Mouse (Mus musculus): Measurements from ENCODE around the gene Tent5a. TPM values are rescaled to one million over a fixed set of nuclear protein-coding genes. Genes with fewer than 3 reads are reported as not detected.

The Tent5a gene
- total RNA-seq, 2 experiments from 2014 or later, result 3.3 to 4.1 TPM

GRCm38 (mm10) chr9:85312473-85312872, 14.7 kb downstream of the Tent5a start, which contains the start of gene Gm11114:
TSS of gene Gm11114 (plus strand) at chr9:85312773.
- no peak for DNase-seq

GRCm38 (mm10) chr9:85303378-85303777, 23.8 kb downstream of the Tent5a start:
- no peak for DNase-seq

DNA sequence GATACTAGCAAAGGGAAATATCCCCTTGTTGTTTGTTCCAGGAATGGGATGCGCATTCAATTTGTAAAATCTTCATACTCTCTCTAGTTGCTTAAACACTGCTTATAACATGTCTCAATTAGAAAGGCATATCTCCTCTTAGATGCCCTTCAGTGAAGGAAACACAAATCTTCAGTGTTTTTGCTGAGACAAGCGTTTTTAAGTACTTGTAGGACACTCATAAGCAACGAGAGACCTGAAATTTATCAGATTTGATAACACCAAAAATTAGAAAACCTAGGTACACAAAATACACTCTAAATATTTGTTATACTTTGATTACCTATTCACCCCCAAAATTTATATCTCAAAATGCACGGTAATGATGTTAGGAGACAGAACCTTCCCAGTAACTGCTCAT, 24.3 kb downstream of the Tent5a start:
- DNase-seq, result no peak

GRCm38 (mm10) chr9:85274114-85274513, 53.0 kb downstream of the Tent5a start:
- no peak for DNase-seq

Other genes with a start within 250 kb of the Tent5a start
- not detected for gene Gm11114, start 14.6 kb downstream of the Tent5a start, total RNA-seq (2021)

Data from layer of hippocampus, postnatal 36 days (tissue).